Mouse (Mus musculus): ENCODE measurements around the gene Naxd. TPM values are rescaled to one million over a fixed set of nuclear protein-coding genes. Genes with fewer than 3 reads are reported as not detected.

Gene Naxd
- total RNA-seq, 2 experiments from 2014 or later: 48.7 to 53.4 TPM

DNA sequence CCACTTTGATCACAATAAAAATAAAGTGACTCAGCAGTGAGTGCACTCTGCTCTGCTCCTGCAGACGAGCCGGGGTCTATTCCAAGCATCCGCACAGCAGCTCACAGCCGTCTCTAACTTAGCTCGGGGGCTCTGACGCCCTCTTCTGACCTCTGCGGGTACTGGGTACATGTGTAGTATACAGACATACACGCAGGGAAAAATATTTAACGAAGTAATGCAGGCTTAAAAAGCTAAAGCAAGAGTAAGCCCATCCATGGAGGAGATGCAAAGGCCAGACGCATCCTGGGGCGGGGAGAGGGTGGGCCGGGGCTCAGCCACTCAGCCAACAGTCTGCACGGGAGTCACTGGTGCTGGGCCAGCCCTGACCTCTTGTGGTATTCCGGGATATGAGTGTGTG is 8.8 kb downstream of the Naxd start:
- DNase-seq (ENCODE audit: low spot score in 2 of 2): no peak
- intact Hi-C loops (cut with DNase I): no loop called here

DNA sequence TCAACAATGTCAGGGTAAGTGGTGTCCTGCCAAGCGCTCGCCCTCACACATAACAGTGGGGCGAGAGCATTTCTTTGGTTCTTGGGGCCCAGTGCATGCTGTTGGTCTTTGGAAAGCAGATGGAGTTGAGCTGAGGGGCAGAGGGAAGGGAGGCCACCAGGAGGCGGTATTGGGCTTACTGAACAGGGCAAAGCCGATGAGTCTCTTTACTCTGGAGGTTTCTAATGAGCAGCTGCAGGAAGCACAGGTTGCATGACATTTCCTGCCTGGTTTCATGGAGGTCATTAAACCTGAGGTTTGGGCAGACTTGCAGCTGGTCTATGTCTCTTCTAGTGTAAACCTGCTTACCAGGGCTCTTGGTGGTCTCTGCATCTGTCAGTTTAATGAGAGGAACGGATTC is 9.5 kb downstream of the Naxd start:
- no peak for DNase-seq (ENCODE audit: low spot score in 2 of 2)
- intact Hi-C loops (cut with DNase I): no loop called here

DNA sequence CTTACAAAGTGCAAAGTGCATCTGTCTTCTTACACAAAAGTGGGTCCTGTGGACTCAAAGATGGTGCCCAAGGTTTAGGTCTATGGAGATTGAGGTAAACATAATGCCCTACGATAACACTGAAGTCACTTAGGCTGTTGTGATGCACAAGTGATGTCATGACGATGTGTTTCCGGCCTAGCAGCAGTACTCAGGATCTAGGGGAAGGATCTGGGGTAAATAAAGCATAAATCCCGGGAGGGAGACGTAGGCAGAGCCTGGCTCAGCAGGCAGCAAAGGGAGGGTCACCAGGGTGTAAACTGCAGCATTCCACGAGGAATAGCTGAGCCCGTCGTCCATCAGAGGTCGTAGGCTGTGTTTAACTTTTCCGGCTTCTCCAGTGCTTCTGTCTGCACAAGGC is 11.6 kb downstream of the Naxd start:
- no peak for DNase-seq (ENCODE audit: low spot score in 2 of 2)
- intact Hi-C loops (cut with DNase I): no loop called here

DNA sequence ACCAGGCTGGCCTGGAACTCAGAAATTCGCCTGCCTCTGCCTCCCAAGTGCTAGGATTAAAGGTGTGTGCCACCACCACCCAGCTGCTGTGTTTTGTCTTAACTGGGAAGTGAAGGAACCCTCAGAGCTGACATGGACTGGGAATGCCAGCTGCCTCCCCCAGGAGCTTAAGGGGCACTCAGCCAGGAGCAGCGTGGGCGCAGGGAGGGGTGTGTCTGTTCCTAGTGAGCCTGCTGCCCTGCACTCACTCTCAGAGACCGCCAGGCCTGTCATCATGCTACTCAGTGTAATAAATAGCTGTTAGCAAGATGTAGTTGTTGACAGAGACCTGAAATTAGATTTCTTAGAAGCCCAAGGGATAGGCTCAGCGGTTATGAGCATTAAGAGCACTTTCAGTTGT is 13.7 kb downstream of the Naxd start:
- no peak for DNase-seq (ENCODE audit: low spot score in 2 of 2)
- intact Hi-C loops (cut with DNase I): no loop called here

DNA sequence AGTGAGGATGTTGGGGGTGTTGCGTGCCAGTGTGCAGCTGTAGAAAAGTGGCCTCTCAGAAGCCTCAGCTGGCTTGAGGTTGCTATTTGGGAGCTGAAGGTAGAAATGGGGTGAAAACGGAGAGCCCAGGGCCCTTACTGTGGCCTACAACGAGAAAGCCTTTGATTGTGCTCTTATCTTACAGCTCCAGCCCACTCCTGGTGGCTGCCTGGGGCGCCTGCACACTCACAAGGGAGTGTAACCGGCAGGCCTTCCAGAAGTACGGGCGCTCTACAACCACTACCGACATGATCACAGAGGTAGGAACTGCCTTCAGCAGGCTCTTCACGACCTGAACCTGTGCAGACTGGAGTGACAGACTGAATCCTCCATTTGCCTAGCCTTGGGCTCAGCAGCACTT is 15.4 kb downstream of the Naxd start:
- intact Hi-C loops (cut with DNase I): no loop called here
- no peak for DNase-seq (ENCODE audit: low spot score in 2 of 2)

DNA sequence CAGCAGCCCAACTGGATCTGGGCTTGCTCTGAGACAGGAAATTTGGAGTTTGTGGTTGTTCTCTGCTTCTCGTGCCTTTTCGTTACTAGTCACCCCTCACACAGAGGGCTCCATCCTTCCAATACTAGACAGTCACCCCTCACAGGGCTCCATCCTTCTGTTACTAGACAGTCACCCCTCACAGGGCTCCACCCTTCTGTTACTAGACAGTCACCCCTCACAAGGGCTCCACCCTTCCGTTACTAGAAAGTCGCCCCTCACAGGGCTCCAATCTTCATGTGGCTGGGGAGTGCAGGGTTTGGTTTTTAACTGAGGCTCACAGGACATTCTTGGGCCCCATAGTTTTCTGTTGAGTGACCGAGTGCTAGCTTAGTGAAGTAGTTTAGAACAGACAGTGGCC is 15.9 kb downstream of the Naxd start:
- no peak for DNase-seq (ENCODE audit: low spot score in 2 of 2)
- intact Hi-C loops (cut with DNase I): no loop called here

DNA sequence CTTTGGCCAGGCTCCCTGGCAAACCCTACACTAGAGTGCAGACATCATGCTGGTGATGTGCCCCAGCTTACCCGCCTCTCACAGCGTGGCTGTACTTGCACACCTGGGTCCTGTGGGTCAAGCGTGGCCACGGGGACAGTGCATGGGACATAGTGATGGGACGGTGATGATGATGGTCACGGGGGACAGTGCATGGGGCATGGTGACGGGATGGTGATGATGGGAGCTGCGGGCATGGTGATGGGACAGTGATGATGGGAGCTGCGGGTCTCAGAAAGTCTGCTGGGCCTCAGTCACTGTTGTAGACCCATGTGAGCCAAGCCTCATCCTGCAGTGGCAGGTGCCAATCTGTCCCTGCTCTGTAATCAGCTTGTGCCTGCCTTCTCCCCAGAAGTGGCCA is 19.0 kb downstream of the Naxd start:
- DNase-seq (ENCODE audit: low spot score in 2 of 2): no peak
- intact Hi-C loops (cut with DNase I): no loop called here

DNA sequence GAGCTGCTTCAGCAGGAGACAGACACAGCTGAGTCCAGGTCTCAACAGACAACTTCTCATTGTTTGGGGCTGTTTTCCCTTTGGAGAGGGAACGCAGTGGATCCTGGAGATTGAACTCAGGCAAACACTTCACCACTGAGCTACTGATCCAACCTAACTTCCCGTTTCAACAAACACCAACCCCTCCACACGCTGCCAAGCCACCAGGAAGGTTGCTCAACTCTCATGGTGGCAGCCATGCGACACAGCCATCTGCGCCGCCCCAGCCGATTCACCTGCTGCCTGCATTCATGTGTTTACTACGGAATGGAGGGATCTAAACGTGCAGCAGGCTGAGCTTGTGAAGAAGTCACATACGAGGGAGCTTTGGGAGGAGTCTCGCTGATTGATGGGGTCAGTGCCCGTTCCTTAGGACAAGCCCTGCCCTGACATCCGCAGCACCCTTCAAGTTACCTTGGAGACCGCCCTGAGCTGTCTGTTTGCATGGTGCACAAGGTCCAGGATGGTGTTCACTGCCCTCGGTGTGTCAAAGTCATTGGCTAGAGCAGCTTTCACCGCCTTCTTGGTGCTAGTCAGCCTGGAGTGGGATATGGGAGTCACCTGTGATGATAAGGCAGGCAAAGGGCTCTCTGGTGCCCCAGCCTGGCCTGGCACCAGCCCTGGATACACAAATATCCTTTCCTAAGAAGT is 20.2 kb downstream of the Naxd start:
- intact Hi-C loops (cut with DNase I): no loop called here
- DNase-seq (ENCODE audit: low spot score in 2 of 2): no peak

DNA sequence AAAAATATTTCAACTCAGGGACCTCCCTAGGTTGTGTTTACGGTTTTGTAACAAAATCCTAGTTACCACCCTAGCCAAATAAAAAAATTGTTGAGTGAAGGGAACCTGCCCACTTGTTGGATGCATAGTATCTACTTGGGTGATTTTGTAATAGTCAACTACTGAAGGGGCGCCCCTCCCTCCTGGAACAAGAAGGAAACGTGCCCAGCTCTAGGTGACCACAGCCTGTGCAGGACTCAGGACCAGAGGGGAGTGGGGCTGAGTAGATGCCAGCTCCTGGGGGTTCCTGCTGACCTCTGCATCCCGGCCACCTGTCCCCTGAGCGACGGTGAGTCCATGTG is 20.7 kb downstream of the Naxd start:
- DNase-seq (ENCODE audit: low spot score in 2 of 2): no peak
- intact Hi-C loops (cut with DNase I): no loop called here

DNA sequence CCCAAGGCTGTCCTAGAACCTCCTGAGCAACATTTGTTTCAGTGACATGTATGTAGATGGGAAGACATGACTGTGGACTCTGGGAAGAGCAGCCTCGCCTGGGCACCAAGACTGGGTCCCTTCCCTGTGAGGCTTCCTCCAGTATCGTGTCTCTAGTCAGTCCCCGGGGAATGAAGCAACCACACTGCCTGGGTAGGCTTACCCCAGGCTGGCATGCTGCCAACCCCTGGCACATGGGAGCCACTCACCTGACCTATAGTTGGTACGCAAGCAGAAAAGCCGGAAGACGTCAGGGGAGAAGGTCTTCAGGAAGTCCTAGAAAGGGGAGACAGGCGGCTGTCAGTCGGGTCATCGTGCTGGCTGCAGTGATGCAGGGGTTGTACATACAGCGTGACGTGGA is 21.4 kb downstream of the Naxd start:
- DNase-seq (ENCODE audit: low spot score in 2 of 2): no peak
- intact Hi-C loops (cut with DNase I): no loop called here

DNA sequence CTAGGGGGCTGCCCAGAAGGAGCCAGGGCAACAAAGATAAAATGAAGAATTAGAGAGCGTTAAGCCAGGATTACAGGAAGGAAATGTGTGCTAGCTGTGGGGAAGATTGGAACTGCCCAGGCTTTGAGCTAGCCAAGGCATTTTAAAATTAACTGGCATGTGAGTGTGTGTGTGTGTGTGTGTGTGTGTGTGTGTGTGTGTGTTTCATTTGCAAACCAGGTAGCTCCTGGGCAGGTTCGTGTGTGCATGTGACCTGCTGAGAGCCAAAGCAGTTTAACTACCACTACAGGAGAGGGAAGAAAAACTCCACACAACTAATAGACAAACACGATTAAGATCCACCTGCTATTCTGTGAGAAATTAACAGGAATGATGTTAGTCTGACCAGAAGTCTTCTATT is 26.0 kb downstream of the Naxd start:
- intact Hi-C loops (cut with DNase I): no loop called here

DNA sequence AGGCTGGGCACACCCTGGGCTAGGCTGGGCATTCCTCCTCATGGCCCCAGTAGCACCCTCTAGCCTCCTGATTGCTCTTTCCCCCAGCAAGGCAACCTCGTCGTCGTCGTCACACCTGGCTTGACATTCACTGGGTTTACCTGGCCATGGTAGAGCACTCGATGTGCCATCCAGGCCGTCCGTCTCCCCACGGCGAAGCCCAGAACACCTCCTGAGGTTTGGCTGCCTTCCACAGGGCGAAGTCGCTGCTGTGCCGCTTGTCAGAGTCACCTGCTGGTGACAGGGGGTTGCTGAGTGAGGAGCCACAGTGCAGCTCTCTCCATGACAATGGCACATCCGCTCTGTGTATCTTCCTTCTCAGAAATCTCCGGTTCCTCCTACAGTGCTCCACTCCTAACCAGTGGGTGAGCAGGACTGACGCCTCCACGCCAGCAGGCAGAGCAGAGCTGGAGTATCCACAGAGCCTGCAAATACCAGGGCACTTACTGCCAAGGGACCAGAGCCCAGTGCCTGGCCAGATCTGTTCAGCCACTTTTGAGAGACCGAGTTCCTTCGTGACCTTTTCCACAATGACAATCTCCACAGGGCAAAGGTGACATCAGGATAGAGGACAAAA is 33.0 kb downstream of the Naxd start:
- DNase-seq (ENCODE audit: low spot score in 2 of 2): peak in 1 of 2 experiments; percentile 22
- intact Hi-C loops (cut with DNase I): no loop called here

More for the DNA sequence above, 26.0 kb downstream of the Naxd start:
- no peak for DNase-seq (ENCODE audit: low spot score in 2 of 2)

DNA sequence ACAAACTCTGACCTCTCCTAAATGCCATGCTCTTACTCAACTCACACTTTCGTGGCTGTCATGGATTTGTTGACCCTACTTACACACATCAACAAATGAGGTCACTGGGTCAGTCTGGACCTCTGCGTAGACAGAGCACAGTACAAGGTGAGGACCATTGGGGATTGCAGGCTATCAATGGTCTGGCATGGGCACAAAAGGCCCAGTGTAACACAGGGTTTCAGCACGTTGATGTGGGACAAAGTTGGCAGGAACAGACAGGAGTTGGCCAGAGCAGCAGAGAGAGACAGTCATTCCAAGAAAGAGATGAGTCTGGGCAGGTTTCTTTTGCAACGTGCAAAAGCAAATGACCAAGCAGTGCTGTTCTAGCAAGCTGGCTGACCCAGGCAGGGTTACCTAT is 33.5 kb downstream of the Naxd start:
- no peak for DNase-seq (ENCODE audit: low spot score in 2 of 2)
- intact Hi-C loops (cut with DNase I): no loop called here

DNA sequence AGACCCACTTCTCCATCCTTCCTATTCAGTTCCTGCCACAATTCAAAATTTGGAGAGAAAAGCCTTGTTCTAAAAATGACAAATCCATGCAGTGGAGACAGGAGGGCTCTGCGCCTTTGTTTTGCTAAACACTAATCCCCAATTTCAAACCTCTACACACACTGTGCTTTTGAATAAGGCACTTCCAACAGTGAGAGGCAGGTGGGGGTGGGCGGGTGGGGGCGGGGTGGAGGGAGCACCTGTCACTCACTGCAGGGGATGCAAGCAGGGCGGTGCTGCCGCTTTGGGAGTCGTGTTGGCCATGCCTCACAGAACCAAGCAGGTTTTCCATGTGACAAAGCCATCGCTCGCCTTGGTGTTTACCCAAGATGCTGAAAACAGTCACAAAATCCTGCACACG is 37.2 kb downstream of the Naxd start:
- intact Hi-C loops (cut with DNase I): no loop called here
- DNase-seq (ENCODE audit: low spot score in 2 of 2): no peak

DNA sequence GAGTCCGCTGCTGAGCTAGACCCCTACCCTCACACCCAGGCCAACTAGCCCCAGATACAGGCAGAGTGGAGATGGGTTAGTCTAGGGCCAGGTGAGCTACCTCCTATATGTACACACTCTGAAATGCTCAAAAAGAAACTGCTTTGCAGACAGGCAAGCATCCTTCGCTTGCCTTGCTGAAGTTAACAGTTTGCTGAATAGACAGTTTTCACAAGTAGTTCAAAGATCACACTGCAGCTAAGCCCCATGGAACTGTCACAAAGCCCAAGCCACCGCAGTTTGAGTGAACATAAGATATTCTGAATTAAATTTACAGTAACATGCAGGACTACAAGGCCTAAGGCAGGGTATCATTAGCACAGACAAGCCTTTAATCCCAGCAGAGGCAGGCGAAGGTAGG is 41.7 kb downstream of the Naxd start:
- intact Hi-C loops (cut with DNase I): no loop called here
- no peak for DNase-seq (ENCODE audit: low spot score in 2 of 2)

DNA sequence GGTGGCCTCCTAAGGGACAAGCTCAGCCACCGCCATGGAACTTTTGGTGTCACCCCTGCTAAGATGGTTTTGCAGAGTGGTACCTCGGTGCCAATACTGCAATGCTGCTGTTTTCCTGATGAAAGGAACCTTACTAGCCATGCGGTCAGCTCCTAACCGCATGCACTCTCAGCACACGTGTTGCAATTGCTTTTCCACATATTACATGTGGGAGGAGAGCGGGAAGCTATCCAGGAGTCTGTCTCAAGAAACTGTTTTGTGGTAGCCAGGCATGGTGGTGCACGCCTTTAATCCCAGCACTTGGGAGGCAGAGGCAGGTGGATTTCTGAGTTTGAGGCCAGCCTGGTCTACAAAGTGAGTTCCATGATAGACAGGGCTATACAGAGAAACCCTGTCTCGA is 42.9 kb downstream of the Naxd start:
- no peak for DNase-seq (ENCODE audit: low spot score in 2 of 2)
- intact Hi-C loops (cut with DNase I): no loop called here

DNA sequence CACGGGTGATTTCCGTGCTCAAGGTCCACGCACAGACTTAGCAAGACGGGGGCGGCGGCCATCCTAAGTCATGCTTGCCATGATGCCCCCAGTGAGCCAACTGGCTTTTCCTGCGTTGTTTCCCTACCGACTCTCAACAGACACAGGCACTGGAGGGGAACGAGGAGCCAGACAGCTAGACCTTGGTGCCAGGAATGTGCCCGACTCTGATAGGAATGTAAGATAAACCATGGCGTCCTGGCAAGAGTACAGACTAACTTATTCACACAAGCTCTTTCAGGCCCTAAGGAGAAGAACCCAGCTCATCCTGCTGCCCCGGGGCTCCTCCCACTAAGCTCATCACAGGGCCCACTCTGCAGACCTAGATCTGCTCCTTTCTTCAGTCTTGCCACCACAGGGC is 44.7 kb downstream of the Naxd start:
- DNase-seq (ENCODE audit: low spot score in 2 of 2): no peak
- intact Hi-C loops (cut with DNase I): no loop called here

DNA sequence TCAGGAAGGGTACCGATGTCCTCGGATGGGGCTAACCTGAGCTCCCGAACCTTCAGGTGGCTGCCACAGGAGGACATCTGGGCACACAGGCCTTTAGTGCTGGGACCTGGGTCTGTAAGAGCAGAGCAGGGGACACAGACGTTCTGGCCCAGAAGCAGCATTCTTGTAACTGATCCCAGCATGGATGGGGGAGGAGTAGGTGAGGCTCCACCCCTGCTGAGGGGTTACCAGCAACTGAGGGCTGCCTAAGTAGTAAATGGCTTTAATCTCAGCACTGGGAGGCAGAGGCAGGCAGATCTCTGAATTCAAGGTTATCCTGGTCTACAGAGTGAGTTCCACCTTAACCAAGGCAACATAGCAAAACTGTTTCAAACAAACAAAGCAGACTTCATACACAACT is 45.6 kb downstream of the Naxd start:
- intact Hi-C loops (cut with DNase I): no loop called here
- no peak for DNase-seq (ENCODE audit: low spot score in 2 of 2)

DNA sequence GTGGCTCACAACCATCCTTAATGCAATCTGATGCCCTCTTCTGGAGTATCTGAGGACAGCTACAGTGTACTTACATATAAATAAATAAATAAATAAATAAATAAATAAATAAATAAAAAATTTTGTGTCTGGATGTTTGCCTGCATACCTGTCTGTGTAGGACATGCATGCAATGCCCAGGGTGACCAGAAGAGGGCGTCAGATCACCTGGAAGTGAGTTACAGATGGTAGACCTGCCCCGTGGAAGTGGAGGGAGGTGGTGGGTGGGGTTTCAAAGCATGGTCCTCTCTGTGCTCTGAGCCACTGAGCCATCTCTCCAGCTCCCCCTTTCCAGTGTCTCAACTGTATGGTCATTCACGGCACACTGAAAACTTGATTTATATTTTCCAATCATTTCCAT is 47.1 kb downstream of the Naxd start:
- DNase-seq (ENCODE audit: low spot score in 2 of 2): no peak
- intact Hi-C loops (cut with DNase I): no loop called here

DNA sequence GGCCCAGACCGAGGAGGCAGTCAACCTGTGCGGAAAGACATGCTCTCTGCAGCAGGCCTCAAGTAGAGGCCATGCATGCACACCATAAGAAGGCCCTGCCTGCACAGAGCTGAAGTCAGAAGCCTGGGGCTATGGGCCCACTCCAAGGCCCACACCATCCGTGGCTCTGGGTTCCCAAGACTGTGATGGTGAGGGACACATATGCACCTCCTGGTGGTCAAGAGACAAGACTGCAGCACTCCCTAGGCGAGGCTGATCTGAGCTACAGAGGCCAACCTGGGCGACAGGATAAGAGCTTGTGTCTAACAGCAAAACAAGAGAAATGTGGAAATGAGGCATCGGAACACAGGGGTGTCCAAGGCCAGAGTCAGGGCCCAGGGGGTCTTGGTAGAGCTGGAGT is 49.8 kb downstream of the Naxd start:
- DNase-seq (ENCODE audit: low spot score in 2 of 2): no peak
- intact Hi-C loops (cut with DNase I): loop anchor here (5.0 kb wide), 1 partner anchor 155 kb away; the partner anchor contains the start of gene 1700016D06Rik

DNA sequence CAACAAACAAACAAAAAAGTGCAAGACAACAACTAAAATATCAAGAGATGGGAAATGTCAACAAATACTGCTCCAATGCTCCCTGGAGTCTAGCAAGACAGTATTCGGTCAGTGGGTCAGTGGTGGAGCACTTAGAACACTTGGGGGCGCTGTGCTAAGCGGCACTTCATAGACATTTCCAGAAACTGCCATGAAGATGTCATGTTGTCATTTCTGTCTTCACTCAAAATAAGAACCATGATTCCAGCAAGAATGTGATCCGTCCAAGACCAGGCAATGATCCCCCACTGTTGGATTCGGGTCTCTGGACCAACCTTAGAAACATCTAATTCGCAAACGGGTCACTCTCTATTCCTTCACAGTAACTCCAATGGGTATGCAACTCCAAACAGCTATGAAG is 52.4 kb downstream of the Naxd start:
- DNase-seq (ENCODE audit: low spot score in 2 of 2): no peak
- intact Hi-C loops (cut with DNase I): loop anchor here (5.0 kb wide), 1 partner anchor 153 kb away; the partner anchor contains the start of gene 1700016D06Rik
